Mouse (Mus musculus): ENCODE measurements at regions not wholly inside any gene's neighbourhood (a gene's known extent, or its start where the extent isn't known, plus 50 kb on each side); places are given as distances from the start of the nearest gene placed in this dataset.
A peak's percentile ranks its signal among the peaks of the same experiment; 100 is the strongest.

- no peaks in the 10 kb centered on the region for H3K9me3 ChIP-seq (replicated peaks)
- H3K4me1 ChIP-seq = no peaks in the 10 kb centered on the region
- no peak overlapping the region for H3K9ac ChIP-seq
- no peaks in the 10 kb centered on the region for H3K36me3 ChIP-seq (ENCODE audit: poor library complexity, severe bottlenecking)
- H3K27me3 ChIP-seq = no peaks in the 10 kb centered on the region
- H3K27ac ChIP-seq = no peak overlapping the region
- 63% methylated on average over 2 of the region's 2 CpGs for WGBS
- no peak overlapping the region for H3K4me3 ChIP-seq
- no peak for ATAC-seq
- H3K4me2 ChIP-seq = no peak overlapping the region
Measured at GRCm38 (mm10) chr5:56122130-56122529, 1595.6 kb upstream of the Pcdh7 start.

GRCm38 (mm10) chr5:56141616-56142015, 1576.2 kb upstream of the Pcdh7 start:
- no peaks in the 10 kb centered on the region for H3K36me3 ChIP-seq (ENCODE audit: poor library complexity, severe bottlenecking)

More at GRCm38 (mm10) chr5:56141616-56142015, 1576.2 kb upstream of the Pcdh7 start:
- Histone ChIP-seq H3K4me1 (no peaks in the 10 kb centered on the region), H3K27ac (no peak overlapping the region), H3K27me3 (no peaks in the 10 kb centered on the region), H3K4me2 (no peak overlapping the region), H3K9me3 (replicated peaks) (no peaks in the 10 kb centered on the region), H3K9ac (no peak overlapping the region), H3K4me3 (no peak overlapping the region)
- ATAC-seq = peak; percentile 57; the same call in 1 of the 2 replicates
